Mouse (Mus musculus) liver, embryonic 14.5 days (tissue): ENCODE measurements around the gene Edil3.

Experiments
- CTCF ChIP-seq: IDR thresholded peaks from 2 replicates; pipeline ENCODE4 v1.5.1; 2016; ENCODE audit warnings: antibody characterized with exemption, low read depth, control low read depth
- EP300 ChIP-seq: IDR thresholded peaks from 2 replicates; pipeline ENCODE4 v1.6.1; 2016; ENCODE audit warnings: antibody characterized with exemption, low read depth

DNA sequence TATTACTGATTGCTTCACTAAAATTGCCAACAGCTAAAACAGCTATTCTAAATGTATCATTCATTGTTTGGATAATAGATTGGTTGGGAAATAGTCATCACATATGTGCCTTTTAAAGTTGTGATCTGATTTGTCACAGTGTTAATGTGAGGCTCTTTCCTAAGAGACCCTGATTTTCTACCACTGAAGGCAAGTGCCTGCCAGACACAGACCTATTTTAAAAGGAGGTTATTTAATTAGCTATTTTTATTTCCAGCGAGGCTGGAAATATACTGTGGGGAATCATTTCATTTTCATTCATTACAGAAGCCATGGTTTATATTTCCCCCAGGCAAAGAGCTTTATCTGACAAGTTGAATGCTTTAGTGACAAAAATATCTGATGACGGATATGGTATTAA lies 296.3 kb downstream of the Edil3 start:
- TF ChIP-seq CTCF (no peak), EP300 (no peak)
